Mouse (Mus musculus): ENCODE measurements around the gene Fgf2. TPM values are rescaled to one million over a fixed set of nuclear protein-coding genes. Genes with fewer than 3 reads are reported as not detected.

Gene Fgf2
- total and polyA plus RNA-seq, 3 experiments, result 0.95 to 6.8 (median 3.9) TPM

- H3K9me3 ChIP-seq (replicated peaks), result no peaks in the 10 kb centered on the region
- no peak for DNase-seq (ENCODE audit: low spot score)
- TF ChIP-seq TAL1 (conservative IDR thresholded peaks at IDR 0.05; ENCODE audit: low read depth, low read length) (no peak), POLR2AphosphoS5 (IDR thresholded peaks at IDR 0.05; ENCODE audit: insufficient replicate concordance, low read depth, low read length) (no peak), GATA1 (IDR thresholded peaks at IDR 0.05; ENCODE audit: borderline replicate concordance, low read length) (no peak), CTCF (IDR thresholded peaks at IDR 0.05; ENCODE audit: low read depth, low read length) (no peak), GATA2 (IDR thresholded peaks at IDR 0.05; ENCODE audit: borderline replicate concordance, low read depth, low read length) (no peak)
- ATAC-seq (ENCODE audit: extremely low read depth, insufficient number of reproducible peaks, low FRiP score, poor library complexity, severe bottlenecking), result no peak
- H3K4me1 ChIP-seq (ENCODE audit: insufficient read depth, low read depth, low read length), result peaks cover 14% of the 10 kb centered on the region
- no peaks in the 10 kb centered on the region for H3K36me3 ChIP-seq (replicated peaks)
- no peak overlapping the region for H3K4me3 ChIP-seq (ENCODE audit: low read depth, low read length)
- no peaks in the 10 kb centered on the region; the same call in 1 of the 2 replicates for H3K27me3 ChIP-seq (ENCODE audit: insufficient read depth, low read length)
Measured at GRCm38 (mm10) chr3:37365976-37366375, 17.8 kb downstream of the Fgf2 start.

DNA sequence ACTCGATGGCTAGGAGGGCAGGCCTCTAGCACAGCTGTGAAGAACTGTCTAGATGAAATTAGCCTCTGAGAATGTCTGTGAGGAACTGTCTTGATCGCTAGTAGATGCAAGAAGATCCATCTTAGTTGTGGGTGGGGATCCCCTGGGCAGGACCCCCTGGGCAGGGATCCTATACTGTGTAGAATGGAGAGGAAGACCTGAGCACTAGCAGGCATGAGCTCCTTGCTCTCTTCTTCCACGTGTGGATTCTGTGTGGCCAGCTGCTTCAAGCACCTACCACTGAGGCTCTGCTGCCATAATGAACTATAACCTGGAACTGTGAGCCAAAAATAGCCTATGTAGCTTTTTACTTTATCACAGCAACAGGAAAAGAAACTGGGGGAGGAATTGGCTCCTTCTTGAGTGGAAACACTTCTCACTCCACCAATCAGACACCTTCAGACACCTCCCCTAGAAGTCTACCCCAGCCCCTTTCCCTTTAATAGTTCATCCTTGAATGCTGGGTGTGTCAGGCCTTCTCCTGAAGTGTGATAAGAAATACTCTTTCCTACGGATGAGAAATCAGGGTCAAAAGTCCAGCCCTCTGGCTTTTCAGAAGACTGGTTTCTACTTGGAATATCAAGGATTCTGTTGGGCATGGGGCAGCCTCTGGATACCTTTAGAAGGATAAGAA, 18.4 kb downstream of the Fgf2 start:
- Histone ChIP-seq H3K27me3 (ENCODE audit: insufficient read depth, low read length) (no peaks in the 10 kb centered on the region; the same call in 1 of the 2 replicates), H3K4me3 (ENCODE audit: low read depth, low read length) (no peak overlapping the region), H3K9me3 (replicated peaks) (no peaks in the 10 kb centered on the region), H3K4me1 (ENCODE audit: insufficient read depth, low read depth, low read length) (peaks cover 14% of the 10 kb centered on the region), H3K36me3 (replicated peaks) (no peaks in the 10 kb centered on the region)
- no peak for DNase-seq (ENCODE audit: low spot score)
- TF ChIP-seq TAL1 (conservative IDR thresholded peaks at IDR 0.05; ENCODE audit: low read depth, low read length) (no peak), GATA1 (IDR thresholded peaks at IDR 0.05; ENCODE audit: borderline replicate concordance, low read length) (no peak), POLR2AphosphoS5 (IDR thresholded peaks at IDR 0.05; ENCODE audit: insufficient replicate concordance, low read depth, low read length) (no peak), GATA2 (IDR thresholded peaks at IDR 0.05; ENCODE audit: borderline replicate concordance, low read depth, low read length) (no peak), CTCF (IDR thresholded peaks at IDR 0.05; ENCODE audit: low read depth, low read length) (no peak)
- no peak for ATAC-seq (ENCODE audit: extremely low read depth, insufficient number of reproducible peaks, low FRiP score, poor library complexity, severe bottlenecking)

DNA sequence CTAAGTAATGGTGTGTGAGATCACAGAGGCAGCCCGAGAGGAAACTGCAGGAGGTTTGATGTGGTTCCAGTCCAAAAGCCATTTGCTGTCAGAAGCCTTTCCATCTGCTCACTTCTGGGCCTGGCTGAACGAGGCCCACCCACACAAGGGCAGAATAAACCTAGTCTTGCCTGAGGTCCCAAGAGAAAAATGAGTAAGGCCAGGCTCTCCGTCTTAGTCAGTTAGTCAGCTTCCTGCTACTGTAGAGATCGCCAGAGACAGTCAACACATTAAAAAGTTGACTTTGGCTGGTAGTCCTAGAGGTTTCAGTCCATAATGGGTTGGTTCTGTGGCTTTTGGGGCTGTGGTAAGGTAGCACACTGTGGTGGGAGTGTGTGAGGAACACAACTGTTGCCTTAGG, 22.3 kb downstream of the Fgf2 start:
- no peaks in the 10 kb centered on the region for H3K9me3 ChIP-seq (replicated peaks)
- H3K4me1 ChIP-seq (ENCODE audit: insufficient read depth, low read depth, low read length), result peaks cover 11% of the 10 kb centered on the region
- H3K36me3 ChIP-seq (replicated peaks), result no peaks in the 10 kb centered on the region
- ATAC-seq (ENCODE audit: extremely low read depth, insufficient number of reproducible peaks, low FRiP score, poor library complexity, severe bottlenecking), result no peak
- no peak overlapping the region for H3K4me3 ChIP-seq (ENCODE audit: low read depth, low read length)
- H3K27me3 ChIP-seq (ENCODE audit: insufficient read depth, low read length), result no peaks in the 10 kb centered on the region; the same call in 1 of the 2 replicates
- TF ChIP-seq TAL1 (conservative IDR thresholded peaks at IDR 0.05; ENCODE audit: low read depth, low read length) (no peak), CTCF (IDR thresholded peaks at IDR 0.05; ENCODE audit: low read depth, low read length) (no peak), GATA1 (IDR thresholded peaks at IDR 0.05; ENCODE audit: borderline replicate concordance, low read length) (no peak), GATA2 (IDR thresholded peaks at IDR 0.05; ENCODE audit: borderline replicate concordance, low read depth, low read length) (no peak), POLR2AphosphoS5 (IDR thresholded peaks at IDR 0.05; ENCODE audit: insufficient replicate concordance, low read depth, low read length) (no peak)
- no peak for DNase-seq (ENCODE audit: low spot score)

DNA sequence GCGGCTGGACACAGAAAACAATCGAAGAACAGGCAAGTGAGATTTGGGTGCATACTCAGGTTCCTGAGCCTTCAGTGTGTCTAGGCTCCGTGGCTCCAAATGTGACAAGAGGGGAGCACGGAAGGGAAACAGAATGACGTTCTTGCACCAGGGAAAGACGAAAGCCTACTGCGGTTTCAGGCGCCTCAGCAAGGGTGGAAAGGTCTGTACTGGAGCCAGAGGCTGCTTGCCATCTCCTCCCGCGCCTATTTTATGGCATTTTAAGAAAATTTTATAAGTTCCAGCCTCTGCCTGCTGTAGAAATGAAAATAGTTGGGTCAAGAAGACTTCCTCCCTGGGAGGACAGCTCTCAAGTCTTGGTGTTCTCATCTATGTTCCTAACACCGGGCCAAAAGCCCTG, 25.6 kb downstream of the Fgf2 start:
- Histone ChIP-seq H3K27me3 (ENCODE audit: insufficient read depth, low read length) (no peaks in the 10 kb centered on the region; the same call in 1 of the 2 replicates), H3K4me1 (ENCODE audit: insufficient read depth, low read depth, low read length) (peaks cover 12% of the 10 kb centered on the region; the same call in 1 of the 2 replicates), H3K36me3 (replicated peaks) (no peaks in the 10 kb centered on the region), H3K4me3 (ENCODE audit: low read depth, low read length) (no peak overlapping the region), H3K9me3 (replicated peaks) (no peaks in the 10 kb centered on the region)
- TF ChIP-seq POLR2AphosphoS5 (IDR thresholded peaks at IDR 0.05; ENCODE audit: insufficient replicate concordance, low read depth, low read length), result no peak
- no peak for TF ChIP-seq GATA1 (IDR thresholded peaks at IDR 0.05; ENCODE audit: borderline replicate concordance, low read length)
- TF ChIP-seq TAL1 (conservative IDR thresholded peaks at IDR 0.05; ENCODE audit: low read depth, low read length), result no peak
- TF ChIP-seq CTCF (IDR thresholded peaks at IDR 0.05; ENCODE audit: low read depth, low read length), result no peak
- no peak for TF ChIP-seq GATA2 (IDR thresholded peaks at IDR 0.05; ENCODE audit: borderline replicate concordance, low read depth, low read length)
- ATAC-seq (ENCODE audit: extremely low read depth, insufficient number of reproducible peaks, low FRiP score, poor library complexity, severe bottlenecking), result no peak
- no peak for DNase-seq (ENCODE audit: low spot score)

- no peak for TF ChIP-seq GATA2 (IDR thresholded peaks at IDR 0.05; ENCODE audit: borderline replicate concordance, low read depth, low read length)
- TF ChIP-seq CTCF (IDR thresholded peaks at IDR 0.05; ENCODE audit: low read depth, low read length), result no peak
- no peak for TF ChIP-seq TAL1 (conservative IDR thresholded peaks at IDR 0.05; ENCODE audit: low read depth, low read length)
- TF ChIP-seq GATA1 (IDR thresholded peaks at IDR 0.05; ENCODE audit: borderline replicate concordance, low read length), result no peak
- TF ChIP-seq POLR2AphosphoS5 (IDR thresholded peaks at IDR 0.05; ENCODE audit: insufficient replicate concordance, low read depth, low read length), result no peak
- H3K4me1 ChIP-seq (ENCODE audit: insufficient read depth, low read depth, low read length), result peaks cover 14% of the 10 kb centered on the region; the same call in 1 of the 2 replicates
- DNase-seq (ENCODE audit: low spot score) (no peak), ATAC-seq (ENCODE audit: extremely low read depth, insufficient number of reproducible peaks, low FRiP score, poor library complexity, severe bottlenecking) (no peak)
- H3K4me3 ChIP-seq (ENCODE audit: low read depth, low read length), result no peak overlapping the region
- H3K9me3 ChIP-seq (replicated peaks), result no peaks in the 10 kb centered on the region
- H3K36me3 ChIP-seq (replicated peaks), result no peaks in the 10 kb centered on the region
- peaks cover 6% of the 10 kb centered on the region for H3K27me3 ChIP-seq (ENCODE audit: insufficient read depth, low read length)
Measured at GRCm38 (mm10) chr3:37377926-37378325, 29.8 kb downstream of the Fgf2 start.

DNA sequence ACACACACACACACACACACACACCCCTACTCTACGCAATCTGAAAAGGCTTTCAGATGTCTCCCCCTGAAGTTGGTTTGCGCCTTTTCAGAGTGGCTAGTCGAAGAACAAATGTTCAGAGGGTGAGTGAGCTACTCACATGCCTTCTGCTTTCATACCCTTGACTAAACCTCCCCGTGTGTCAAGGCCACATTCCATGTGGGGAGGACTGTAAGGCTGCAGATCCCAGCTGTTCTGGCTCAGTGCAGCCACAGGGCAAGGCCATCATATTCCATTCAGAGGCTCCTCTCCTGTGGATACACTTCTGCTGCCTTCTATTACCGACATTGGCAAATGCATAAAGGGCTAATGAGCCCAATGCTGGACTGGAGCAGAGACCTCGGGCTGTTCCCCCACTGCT, 30.3 kb downstream of the Fgf2 start:
- peaks cover 6% of the 10 kb centered on the region for H3K27me3 ChIP-seq (ENCODE audit: insufficient read depth, low read length)
- TF ChIP-seq GATA1 (IDR thresholded peaks at IDR 0.05; ENCODE audit: borderline replicate concordance, low read length) (no peak), GATA2 (IDR thresholded peaks at IDR 0.05; ENCODE audit: borderline replicate concordance, low read depth, low read length) (no peak), POLR2AphosphoS5 (IDR thresholded peaks at IDR 0.05; ENCODE audit: insufficient replicate concordance, low read depth, low read length) (no peak), TAL1 (conservative IDR thresholded peaks at IDR 0.05; ENCODE audit: low read depth, low read length) (no peak), CTCF (IDR thresholded peaks at IDR 0.05; ENCODE audit: low read depth, low read length) (no peak)

More for the DNA sequence above, 30.3 kb downstream of the Fgf2 start:
- DNase-seq (ENCODE audit: low spot score), result no peak
- Histone ChIP-seq H3K9me3 (replicated peaks) (no peaks in the 10 kb centered on the region), H3K4me1 (ENCODE audit: insufficient read depth, low read depth, low read length) (peaks cover 14% of the 10 kb centered on the region; the same call in 1 of the 2 replicates), H3K4me3 (ENCODE audit: low read depth, low read length) (no peak overlapping the region), H3K36me3 (replicated peaks) (no peaks in the 10 kb centered on the region)
- ATAC-seq (ENCODE audit: extremely low read depth, insufficient number of reproducible peaks, low FRiP score, poor library complexity, severe bottlenecking), result no peak

All from G1E (cell line).